17 mouse cellular contexts compared by ENCODE assay signal in the genomic region with DNA sequence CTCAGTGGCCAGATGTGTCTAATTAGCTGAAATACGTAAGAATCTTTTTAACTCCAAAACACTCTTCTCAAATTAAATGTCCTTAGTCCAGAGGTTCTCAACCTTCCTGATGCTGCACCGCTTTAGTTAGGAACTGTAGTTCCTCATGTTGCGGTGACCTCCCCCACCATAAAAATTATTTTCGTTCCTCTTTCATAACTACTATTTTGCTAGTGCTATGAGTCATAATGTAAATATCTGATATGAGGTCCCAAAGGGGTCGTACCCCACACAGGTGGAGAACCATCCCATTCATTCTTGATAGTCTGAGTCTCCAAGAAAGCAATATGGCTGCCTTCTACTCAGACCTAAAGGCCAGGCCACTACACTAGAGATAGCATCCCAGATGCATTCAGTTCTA. TPM values are rescaled to one million over a fixed set of nuclear protein-coding genes. Genes with fewer than 3 reads are reported as not detected.
"Had no signal": no experiment of that assay in that cellular context is flagged by ENCODE, and none has a peak within 500 bp of the region (broad histone marks: within the 10 kb centered on the region; RNA-seq: fewer than 3 reads in every experiment).

No protein-coding gene starts in this region.

- H3K9me3 ChIP-seq: midbrain, embryonic 10.5 days; midbrain, embryonic 12.5 days; neural tube, embryonic 13.5 days; neural tube, embryonic 15.5 days had no signal

- H3K27ac ChIP-seq: liver, embryonic 14.5 days; midbrain, embryonic 10.5 days; midbrain, embryonic 12.5 days; neural tube, embryonic 13.5 days; neural tube, embryonic 15.5 days had no signal

- H3K4me2 ChIP-seq: lung, embryonic 14.5 days; midbrain, embryonic 12.5 days; neural tube, embryonic 13.5 days had no signal

- ATAC-seq: midbrain, embryonic 16.5 days had no signal

- DNase-seq: lung, adult 18-20 months; lung, embryonic 14.5 days; lung, postnatal 10 days; lung, postnatal 4 days; midbrain, embryonic 14.5 days; right cerebral cortex, postnatal 14 days; thymus, adult 18-20 months; thymus, postnatal 14 days; thymus, postnatal 4 days had no signal

- H3K4me3 ChIP-seq: midbrain, embryonic 10.5 days; midbrain, embryonic 12.5 days; myocyte; neural tube, embryonic 13.5 days; neural tube, embryonic 15.5 days had no signal

- H3K36me3 ChIP-seq: midbrain, embryonic 10.5 days; midbrain, embryonic 12.5 days had no signal

- H3K9ac ChIP-seq: liver, embryonic 14.5 days; lung, embryonic 14.5 days; midbrain, embryonic 12.5 days; neural tube, embryonic 13.5 days; neural tube, embryonic 15.5 days had no signal

RNA-seq across cellular contexts. Expression of gene Hspb1, which starts 17.2 kb away (rescaled TPM):
- total RNA-seq: megakaryocyte-erythroid progenitor cell, adult 5-6 weeks had no signal
